Mouse (Mus musculus): Measurements from ENCODE around the gene Mcur1.

GRCm38 (mm10) chr13:43519251-43519650 is 40.7 kb downstream of the Mcur1 start:
- TF ChIP-seq CTCF (IDR thresholded peaks at IDR 0.05; ENCODE audit: low read depth, low read length) (no peak), POLR2A (IDR thresholded peaks at IDR 0.05; ENCODE audit: borderline replicate concordance, low read depth, low read length) (no peak)
